Mouse (Mus musculus) C2C12 (cell line): ENCODE results near the gene Hist1h2ac.

Source experiments
- CEBPB ChIP-seq: IDR thresholded peaks from one replicate; pipeline ENCODE4 v1.6.1; 2011; ENCODE audit warnings: low read depth, mild to moderate bottlenecking, control low read depth, moderate library complexity
- CTCF ChIP-seq: IDR thresholded peaks from one replicate; pipeline ENCODE4 v1.5.1; 2011; ENCODE audit not compliant: control insufficient read depth, insufficient read depth, insufficient read length

GRCm38 (mm10) chr13:23710374-23711089 lies 26.8 kb upstream of the Hist1h2ac start, which contains the start of gene Hfe:
- TF ChIP-seq CTCF = no peak
- no peak for TF ChIP-seq CEBPB
